Mouse (Mus musculus): ENCODE measurements around the gene Pkdcc. TPM values are rescaled to one million over a fixed set of nuclear protein-coding genes. Genes with fewer than 3 reads are reported as not detected.

The Pkdcc gene
- total RNA-seq, 2 experiments from 2014 or later = not detected

- no peak for ATAC-seq (replicated peaks; ENCODE audit: low FRiP score, poor library complexity, severe bottlenecking)
Measured at GRCm38 (mm10) chr17:83210531-83210930, 4.6 kb upstream of the Pkdcc start.

DNA sequence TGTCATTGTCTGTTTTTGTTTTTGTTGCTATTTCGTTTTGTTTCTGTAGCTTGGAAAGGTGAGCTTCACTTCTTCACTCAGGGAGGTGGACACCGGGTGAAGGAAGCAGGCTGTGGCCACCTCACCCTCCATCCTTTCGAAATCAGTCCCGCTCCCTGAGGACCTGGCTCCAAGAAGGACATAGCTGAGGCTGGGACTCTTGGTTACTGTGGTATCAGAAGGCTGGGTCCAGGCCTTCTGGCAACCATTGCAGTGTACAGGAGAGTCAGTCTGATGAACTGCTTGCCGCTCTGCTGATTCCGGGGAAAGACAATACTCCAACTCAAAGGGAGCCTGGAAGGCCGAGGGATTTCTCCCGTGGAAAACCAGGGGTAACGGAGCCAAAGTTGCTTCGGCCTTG, 3.9 kb upstream of the Pkdcc start:
- no peak for ATAC-seq (replicated peaks; ENCODE audit: low FRiP score, poor library complexity, severe bottlenecking)

DNA sequence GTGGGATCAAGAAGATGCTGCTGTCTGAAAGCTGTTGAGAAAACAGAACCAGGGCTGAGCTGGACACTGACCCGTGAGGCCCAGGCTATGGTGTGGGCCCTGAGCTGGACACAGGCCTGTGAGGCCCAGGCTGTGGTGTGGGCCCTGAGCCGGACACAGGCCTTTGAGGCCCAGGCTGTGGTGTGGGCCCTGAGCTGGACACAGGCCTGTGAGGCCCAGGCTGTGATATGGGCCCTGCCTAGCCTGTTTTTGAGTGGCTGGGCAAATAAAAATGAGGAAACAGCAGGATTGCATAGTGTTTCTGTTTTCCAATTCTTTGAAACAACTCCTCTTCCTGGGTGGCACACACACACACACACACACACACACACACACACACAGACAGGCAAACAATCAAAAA, 2.7 kb upstream of the Pkdcc start:
- ATAC-seq (replicated peaks; ENCODE audit: low FRiP score, poor library complexity, severe bottlenecking) = no peak

DNA sequence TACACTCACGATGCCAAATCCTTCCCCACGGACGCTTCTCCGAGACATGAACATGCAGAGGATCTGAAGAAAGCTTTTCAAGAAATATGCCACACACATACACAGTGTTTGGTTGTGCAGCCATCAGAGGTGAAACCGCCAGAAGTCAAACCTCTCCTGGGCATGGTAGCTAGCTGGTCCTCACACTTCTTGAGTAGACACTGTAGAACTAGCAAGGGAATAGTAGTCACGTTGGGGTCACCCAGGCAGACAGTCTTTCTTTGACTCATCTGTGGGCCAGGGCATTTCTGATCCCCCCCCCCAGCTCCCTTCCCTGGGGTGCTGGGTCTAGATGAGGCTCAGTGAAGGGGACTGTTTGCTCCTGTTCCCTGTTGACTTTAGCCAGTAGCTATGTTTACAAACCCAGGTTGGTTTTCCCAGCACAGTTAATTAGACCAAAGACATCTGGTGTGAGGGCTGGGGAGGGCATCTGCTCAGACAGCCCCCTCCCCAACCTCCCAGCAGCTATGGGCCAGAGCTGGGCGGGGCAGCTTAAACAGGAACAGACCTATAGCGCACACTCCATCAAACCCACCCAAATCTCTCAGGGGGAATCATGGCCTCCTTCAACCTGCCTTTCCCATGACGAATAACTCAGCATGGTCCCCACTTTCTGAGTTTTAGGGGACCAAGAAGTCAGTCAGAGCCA, 1.7 kb upstream of the Pkdcc start:
- ATAC-seq (replicated peaks; ENCODE audit: low FRiP score, poor library complexity, severe bottlenecking) = no peak

GRCm38 (mm10) chr17:83214161-83214592, 915 bp upstream of the Pkdcc start:
- ATAC-seq (replicated peaks; ENCODE audit: low FRiP score, poor library complexity, severe bottlenecking) = no peak

DNA sequence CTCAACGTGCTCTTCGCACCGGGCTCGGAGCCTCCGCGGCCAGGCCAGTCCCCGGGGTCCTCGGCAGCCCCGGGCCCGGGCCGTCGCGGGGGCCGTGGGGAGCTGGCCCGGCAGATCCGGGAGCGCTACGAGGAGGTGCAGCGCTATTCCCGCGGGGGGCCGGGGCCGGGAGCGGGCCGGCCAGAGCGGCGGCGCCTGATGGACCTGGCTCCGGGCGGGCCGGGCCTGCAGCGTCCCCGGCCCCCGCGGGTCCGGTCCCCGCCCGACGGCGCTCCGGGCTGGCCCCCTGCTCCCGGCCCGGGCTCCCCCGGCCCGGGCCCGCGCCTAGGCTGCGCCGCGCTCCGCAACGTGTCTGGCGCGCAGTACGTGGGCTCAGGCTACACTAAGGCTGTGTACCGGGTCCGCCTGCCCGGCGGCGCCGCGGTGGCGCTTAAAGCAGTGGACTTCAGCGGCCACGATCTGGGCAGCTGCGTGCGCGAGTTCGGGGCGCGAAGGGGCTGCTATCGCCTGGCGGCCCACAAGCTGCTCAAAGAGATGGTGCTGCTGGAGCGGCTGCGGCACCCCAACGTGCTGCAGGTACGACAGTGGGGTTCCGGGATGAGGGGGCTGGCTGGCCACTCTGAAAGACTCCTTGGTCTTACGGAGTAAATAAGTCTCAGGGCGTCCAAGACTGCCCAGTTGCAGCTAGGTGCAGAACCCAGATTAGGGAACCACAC, 595 bp downstream of the Pkdcc start:
- ATAC-seq (replicated peaks; ENCODE audit: low FRiP score, poor library complexity, severe bottlenecking) = no peak

GRCm38 (mm10) chr17:83216251-83216919, 1.3 kb downstream of the Pkdcc start:
- ATAC-seq (replicated peaks; ENCODE audit: low FRiP score, poor library complexity, severe bottlenecking) = no peak

DNA sequence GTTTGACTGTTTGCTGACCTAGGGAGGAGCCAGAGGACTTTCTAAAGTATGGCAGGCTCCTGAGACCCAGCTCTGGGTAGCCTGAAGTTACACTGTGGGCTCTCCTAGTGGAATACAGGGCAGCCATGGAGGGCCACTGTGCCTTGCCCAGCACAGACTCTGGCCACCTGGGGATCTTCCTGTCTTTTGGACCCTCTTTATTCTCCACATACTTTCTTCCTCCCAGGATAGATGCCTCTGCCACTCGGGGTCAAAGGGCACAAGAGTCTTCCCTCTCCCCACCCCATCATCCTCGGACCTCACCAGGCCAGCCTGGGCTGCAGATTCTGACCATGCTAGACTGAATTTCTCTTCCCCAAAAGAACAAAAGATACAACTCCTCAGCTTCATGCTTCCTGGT, 3.1 kb downstream of the Pkdcc start:
- ATAC-seq (replicated peaks; ENCODE audit: low FRiP score, poor library complexity, severe bottlenecking) = no peak

- no peak for ATAC-seq (replicated peaks; ENCODE audit: low FRiP score, poor library complexity, severe bottlenecking)
Measured at GRCm38 (mm10) chr17:83218722-83219121, 3.6 kb downstream of the Pkdcc start.

GRCm38 (mm10) chr17:83219351-83220287, 4.5 kb downstream of the Pkdcc start:
- no peak for ATAC-seq (replicated peaks; ENCODE audit: low FRiP score, poor library complexity, severe bottlenecking)

DNA sequence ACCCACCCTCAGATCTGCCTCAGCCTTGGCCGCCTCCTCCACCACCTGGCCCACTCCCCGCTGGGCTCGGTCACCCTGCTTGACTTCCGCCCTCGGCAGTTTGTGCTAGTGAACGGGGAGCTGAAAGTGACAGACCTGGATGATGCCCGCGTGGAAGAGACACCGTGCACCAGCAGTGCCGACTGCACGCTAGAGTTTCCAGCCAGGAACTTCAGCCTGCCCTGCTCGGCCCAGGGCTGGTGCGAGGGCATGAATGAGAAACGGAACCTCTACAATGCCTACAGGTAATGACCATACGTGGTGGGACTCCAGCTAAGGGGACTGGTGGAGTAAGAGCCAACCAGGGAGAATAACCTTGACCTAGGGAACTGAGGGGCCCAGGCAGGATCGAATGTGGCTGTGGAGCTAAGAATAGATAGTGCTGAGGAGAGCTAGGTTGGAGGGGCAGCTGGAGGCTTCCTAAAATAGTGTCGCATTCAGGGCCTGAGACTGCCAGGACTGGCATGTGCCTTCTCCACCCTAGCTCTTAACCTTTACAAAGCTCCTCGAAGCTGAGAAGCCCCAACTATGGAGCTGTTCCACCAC, 6.0 kb downstream of the Pkdcc start:
- no peak for ATAC-seq (replicated peaks; ENCODE audit: low FRiP score, poor library complexity, severe bottlenecking)

- ATAC-seq (replicated peaks; ENCODE audit: low FRiP score, poor library complexity, severe bottlenecking) = no peak
Measured at GRCm38 (mm10) chr17:83221611-83222500, 6.8 kb downstream of the Pkdcc start.

DNA sequence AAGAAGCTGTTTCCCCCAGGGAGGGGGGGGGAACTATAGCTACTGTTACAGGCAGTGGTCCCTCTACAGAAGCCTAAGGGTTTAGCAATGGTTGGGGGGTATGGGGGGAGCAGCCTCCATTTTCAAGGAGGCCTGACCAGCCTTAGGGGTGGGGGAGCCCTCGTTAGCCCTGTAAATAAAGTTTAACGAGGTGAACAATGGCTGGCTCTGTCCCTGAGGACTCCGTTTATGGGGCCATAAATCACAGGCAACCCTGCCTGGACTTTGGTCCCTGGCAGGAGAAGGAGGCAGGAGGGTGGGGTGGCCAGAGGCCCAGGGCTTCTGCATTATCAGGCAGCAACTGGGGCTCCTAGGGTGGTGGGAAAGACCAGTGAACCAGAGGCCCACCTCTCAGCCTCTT, 7.6 kb downstream of the Pkdcc start:
- ATAC-seq (replicated peaks; ENCODE audit: low FRiP score, poor library complexity, severe bottlenecking) = no peak

DNA sequence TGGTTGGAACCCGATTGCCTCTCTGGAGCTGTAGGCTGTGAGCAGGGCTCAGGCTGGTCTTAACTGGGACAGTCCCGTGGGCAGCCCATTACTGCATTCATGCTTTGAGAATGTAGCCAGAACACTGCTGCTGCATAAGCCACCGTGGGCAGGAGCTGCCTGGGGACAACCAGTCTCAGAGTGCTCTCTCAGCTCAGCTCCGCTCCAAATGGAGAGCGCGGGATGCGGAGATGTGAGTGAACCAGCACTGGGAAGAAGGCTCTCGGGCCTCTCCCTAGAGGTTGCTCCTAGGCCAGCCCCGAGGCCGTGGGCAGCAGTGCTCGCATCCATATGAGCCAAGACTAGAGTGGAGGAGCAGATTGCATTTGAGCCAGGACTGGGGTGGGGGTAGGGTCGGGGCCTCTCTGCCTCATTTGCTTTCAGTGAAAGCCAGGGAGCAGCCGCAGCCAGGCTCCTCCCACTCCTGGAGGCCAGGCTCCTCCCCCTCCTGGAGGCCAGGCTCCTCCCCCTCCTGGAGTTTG, 9.4 kb downstream of the Pkdcc start:
- no peak for ATAC-seq (replicated peaks; ENCODE audit: low FRiP score, poor library complexity, severe bottlenecking)

DNA sequence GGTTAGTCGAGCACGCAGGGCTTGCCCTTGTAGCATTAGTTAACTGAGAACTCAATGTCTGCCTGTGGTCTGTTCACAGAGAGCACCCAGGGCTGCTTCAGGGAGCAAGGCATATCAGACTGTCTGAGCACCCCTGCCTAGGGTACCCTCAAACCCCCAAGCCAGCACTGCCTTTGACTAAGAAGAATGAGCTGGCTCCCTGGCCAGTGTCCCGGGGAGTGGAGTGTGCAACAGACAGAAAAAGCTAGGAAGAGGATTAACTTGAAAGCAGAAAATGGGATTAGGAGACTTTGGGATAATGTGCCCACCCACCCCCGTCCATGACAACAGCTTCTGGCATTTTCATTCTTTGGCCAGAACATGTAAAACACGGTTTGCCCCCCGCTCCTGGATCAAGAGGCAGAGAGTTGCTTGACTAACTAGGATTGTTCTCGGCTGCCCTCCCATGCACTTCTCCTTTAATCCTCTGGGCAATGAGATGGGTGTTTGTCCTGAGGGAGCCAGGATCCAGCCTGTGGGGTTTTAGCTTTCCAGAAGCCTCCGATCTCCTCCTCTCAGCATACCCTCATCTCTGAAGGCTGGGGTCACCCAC, 11.4 kb downstream of the Pkdcc start:
- ATAC-seq (replicated peaks; ENCODE audit: low FRiP score, poor library complexity, severe bottlenecking) = no peak

GRCm38 (mm10) chr17:83231357-83231756, 16.3 kb downstream of the Pkdcc start:
- ATAC-seq (replicated peaks; ENCODE audit: low FRiP score, poor library complexity, severe bottlenecking) = no peak

- no peak for ATAC-seq (replicated peaks; ENCODE audit: low FRiP score, poor library complexity, severe bottlenecking)
Measured at GRCm38 (mm10) chr17:83235227-83235626, 20.1 kb downstream of the Pkdcc start.

DNA sequence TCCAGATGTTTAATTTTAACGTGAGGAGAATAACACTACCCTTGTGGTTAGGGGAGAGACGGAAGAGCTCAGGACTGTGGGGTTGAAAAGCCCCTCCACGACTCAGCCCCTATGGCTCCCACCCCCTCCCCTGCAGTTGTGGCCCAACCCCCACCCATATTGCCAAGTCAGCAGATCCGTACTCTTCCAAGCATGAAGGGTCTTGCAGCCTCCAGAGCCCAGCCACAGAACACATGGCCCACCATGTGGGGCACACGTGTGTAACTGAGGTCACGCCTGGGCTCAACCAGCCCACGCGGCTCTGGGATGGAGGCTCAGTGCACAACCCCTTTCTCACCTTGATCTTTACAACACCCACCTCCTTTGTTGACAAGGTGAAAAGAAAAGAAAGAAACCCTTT, 21.1 kb downstream of the Pkdcc start:
- ATAC-seq (replicated peaks; ENCODE audit: low FRiP score, poor library complexity, severe bottlenecking) = no peak

All from erythroblast, adult 5-6 weeks (primary cell).